Mouse (Mus musculus): ENCODE measurements around the gene Pkig.
"Not testable (repeated sequence)": the region's sequence is repeated elsewhere in the genome, so short reads cannot be mapped to it uniquely, and the experiment has no call there.

- not testable (repeated sequence) for TF ChIP-seq CTCF (IDR thresholded peaks at IDR 0.05; ENCODE audit: extremely low read depth, insufficient read depth, insufficient read length, insufficient replicate concordance); POLR2A (IDR thresholded peaks at IDR 0.05; ENCODE audit: low read depth, low read length)
Measured at GRCm38 (mm10) chr2:163688377-163688776, 30.2 kb downstream of the Pkig start.
